Mouse (Mus musculus): ENCODE data around the gene Calhm1.
A peak's percentile ranks its signal among the peaks of the same experiment; 100 is the strongest.
"Not testable (repeated sequence)": the region's sequence is repeated elsewhere in the genome, so short reads cannot be mapped to it uniquely, and the experiment has no call there.

The Calhm1 gene

DNA sequence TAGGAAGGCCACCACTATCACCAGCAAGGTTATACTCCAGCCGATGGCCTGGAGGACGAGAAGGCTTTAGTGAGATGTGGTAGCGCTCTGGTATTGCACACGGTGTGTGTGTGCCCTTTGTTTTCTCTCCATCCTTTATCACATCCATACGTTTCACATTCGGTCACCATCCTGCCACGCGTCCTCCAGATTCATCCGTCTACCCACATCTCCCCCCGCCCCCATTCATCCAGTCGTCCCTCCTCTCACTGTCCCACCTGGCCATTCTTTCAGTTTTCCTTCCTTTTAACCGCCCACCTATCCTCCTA is 8.0 kb upstream of the Calhm1 start:
- DNase-seq (ENCODE audit: low spot score): peak; percentile 13

DNA sequence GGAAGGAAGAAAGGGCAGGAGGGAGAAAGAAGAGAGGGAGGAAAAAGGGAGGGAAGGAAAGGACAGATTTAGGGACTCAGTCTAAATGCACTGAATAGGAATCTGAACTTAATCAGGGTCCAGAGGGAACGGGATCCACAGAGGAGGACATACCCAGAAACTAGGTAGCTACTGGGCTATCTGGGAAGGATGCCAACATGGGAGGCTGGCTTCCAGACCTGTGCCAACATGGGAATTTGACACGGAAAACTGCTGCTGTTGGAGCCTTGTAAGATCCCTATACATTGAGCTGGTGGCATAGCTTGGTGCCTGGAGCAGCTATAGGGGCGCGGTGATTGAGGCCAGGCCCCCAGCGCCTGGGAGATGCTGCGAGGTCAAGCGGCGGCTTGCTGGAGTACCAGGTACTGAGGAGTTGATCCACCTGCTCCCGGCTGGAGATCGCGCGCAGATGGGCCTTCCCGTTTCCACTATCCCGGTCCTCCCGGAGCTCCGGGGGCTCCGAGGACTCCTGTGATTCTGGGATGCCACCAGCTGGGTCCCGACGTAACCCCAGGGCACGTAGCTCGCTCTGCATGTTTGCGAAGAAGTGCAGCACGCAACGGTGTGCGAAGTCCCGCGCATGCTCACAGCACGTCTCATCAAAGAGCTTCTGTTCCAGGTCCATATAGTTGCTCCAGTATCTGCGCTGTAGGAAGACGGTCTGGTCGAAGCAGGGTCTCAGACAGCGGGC is 7.4 kb upstream of the Calhm1 start:
- peak; percentile 15 for DNase-seq (ENCODE audit: low spot score)

DNA sequence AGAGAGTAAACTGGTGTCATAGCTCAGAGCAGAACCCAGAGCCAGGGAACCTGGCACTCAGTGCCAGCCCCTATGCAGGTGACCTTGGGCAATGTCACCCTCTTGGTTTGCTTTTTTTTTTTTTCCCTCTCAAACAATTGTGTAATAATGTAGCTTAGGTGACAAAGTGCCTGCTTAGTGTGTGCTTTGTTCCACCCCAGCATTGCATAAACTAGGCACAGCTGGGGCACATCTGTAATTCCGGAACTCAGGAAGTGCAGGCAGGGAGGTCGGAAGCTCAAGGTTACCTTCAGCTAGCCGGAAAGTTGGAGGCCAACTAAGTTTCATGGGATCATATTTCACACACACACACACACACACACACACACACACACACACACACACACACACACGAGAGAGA is 5.8 kb upstream of the Calhm1 start:
- no peak for DNase-seq (ENCODE audit: low spot score)

DNA sequence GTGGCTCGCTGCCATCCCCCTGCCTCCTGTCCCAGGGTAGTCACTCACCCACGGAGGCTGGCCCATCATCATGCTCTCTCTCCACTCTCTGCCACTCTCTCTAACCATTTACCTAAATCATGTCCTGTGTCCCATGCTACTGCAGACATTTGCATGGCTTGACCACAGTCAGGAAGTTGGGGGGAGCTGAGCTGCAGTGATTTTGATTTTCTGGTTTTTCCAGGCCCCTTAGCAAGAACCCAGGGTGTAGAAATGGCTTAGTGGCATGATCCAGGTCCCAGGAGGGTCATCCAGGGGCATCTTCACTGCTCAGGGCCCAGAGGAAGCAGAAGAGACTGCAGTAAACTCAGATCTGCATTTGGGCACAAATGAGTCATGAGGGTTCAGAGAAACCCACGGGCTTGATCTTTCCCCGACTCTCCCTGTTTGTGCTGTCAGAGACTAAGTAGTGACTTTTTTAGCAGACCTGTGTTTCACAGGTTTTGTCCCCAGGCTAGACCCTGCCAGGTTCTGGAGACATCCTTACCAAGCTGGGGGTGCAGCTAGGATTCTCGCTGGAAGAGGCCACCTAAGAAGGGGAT is 4.3 kb upstream of the Calhm1 start:
- DNase-seq (ENCODE audit: low spot score): no peak

DNA sequence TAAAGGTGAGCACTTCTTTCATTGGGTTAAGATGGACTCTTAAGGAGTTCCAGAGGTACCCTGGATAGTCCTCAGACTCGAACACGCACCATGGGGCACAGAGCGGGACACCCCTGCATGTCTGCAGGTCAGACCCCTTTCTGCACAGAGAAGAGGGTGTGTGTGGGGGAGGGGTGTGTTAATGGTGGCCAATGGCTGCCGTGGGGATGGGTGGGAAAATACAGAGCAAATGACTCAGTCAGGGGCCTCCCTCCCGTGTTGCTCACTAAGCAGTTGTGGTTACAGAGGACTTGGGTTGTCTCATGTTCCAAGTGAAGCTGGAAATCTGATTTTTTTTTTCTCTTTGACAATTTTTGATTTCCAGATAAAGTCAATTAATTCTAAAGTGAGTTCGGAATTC is 1.6 kb downstream of the Calhm1 start:
- no peak for DNase-seq (ENCODE audit: low spot score)

DNA sequence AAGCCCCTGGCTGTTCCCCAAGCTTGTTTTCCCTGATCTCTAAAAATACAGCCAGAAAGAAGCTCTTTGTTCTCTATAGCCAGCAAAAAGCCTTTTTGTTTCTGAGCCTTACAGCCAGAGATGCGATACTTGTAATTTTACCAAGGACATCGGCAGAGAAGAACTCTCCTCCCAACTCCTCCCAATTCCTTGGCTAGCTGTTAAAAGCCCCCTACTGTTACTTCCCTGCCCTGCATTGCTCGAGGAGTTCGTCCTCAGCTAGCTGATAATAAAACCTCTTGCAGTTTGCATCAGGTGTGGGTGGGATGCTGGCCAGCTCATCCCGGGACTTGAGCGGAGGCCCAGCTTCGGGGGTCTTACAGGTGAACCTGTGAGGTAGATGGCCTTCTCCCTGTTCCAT is 4.4 kb downstream of the Calhm1 start:
- not testable (repeated sequence) for DNase-seq (ENCODE audit: low spot score)

DNA sequence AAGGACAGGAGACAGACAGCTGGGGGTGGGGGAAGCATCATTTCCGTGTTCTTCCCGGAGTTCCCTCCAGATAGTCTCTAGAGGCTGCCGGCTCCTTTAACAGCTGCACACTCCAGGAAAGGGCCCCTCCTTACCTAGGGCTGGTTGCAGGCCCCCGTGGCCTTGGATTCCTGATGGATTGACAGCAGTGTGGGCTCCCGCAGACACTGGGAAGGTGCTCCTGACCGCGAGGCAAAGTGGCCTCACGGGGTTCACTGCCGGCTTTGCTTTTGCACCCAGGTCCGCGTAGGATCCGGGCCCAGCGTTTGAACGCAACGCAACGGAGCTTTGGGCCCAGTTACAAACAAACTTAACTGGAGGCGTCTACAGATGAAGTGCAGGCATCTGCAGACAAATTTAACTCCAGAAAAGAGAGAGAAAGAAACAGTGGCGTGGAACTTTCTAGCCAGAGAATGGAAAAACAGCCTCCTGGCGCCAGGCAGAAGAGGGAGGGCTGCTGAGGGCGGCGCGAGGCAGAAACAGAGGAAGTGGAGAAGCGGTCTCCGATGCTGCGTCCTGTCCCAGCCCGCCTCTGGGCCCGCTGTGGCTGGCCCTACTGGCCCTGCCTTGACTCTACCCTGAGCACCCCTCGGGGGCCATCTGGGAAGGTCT is 6.2 kb downstream of the Calhm1 start, which contains the start of gene Calhm2:
Gene Calhm2 (minus strand): TSS at position 524 of the 651 bp plus-strand sequence.
- DNase-seq (ENCODE audit: low spot score): peak; percentile 49

DNA sequence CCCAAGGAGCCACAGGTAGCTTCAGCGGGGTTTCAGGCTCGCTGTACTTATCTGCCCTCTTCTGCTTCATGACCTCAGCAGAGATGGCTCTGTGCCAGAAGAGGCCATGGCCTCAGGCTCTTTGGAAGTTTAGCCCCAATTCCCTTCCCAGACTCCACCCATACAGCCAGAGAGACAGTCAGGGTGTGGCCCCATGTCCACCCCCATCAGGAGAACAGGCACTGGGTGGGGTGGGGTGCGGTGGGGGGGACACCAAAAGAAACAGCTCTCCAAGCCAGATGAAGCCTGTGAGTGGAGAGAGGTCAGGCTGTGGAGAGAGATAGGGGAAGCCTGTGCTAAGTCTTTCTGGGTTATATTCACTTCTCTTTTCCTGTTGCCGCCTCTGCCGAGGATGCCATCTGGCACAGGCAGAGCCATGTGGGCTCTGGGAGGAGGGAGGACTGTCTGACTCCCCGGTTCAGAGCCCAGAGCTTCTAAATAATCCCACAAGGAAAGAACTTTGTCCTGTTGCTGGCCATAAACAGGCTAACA is 6.9 kb downstream of the Calhm1 start:
- peak; percentile 13 for DNase-seq (ENCODE audit: low spot score)

DNA sequence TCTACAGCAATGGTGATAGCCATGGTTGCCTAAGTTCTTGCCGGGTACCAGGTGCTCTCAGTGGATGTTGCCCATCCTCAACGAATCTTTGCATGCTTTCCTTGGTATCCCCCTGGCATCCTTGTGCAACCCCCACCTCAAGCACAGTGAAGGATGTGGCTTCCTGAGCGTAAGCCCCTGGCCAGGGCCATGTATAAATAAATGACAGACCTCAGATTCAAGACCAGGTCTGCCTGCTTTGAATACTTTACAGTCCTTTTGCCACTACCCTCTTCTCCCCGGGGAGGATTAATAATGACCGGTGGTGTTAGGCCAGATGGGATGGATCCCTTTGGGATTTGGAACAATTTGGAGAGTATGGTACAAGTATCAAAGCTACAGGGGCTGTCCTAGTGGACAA is 7.9 kb downstream of the Calhm1 start:
- no peak for DNase-seq (ENCODE audit: low spot score)

DNA sequence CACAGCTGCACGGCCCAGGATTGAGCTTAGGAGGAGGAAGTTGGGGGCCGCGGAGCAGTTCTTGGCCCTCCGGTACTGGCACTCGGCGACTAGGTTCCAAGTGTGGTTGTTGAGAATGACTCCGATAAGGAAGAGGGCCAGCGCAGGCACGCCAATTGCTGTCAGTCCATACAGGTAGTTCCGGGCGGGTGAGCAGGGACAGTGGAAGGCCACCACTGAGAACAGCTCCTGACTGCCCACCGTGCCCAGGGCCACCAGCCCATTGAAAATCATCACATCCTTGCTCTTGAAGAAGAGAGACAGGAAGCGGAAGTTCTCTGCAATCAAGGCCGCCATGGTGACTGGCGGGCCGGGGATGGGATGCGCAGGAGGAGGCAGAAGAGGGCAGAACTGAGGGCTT is 8.5 kb downstream of the Calhm1 start:
- DNase-seq (ENCODE audit: low spot score): no peak

DNA sequence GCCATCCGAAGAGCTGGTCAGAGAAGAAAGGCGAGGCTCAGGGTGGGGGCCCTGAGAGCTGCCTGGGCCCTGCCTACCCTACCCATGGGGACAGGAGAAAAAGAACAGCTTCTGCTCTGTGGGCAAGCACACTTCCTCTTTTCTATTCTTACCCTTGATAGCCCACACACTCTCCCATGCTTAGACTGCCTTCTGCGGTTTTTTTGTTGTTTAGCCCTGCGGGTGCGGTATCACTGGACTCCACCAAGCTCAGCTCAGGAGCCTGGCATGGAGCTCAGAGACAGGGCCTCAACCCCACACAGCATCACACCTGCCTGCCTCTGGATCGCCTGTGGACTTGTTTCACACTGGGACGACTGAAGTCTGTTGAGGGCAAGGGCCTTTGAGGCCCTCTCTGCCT is 10.9 kb downstream of the Calhm1 start:
- no peak for DNase-seq (ENCODE audit: low spot score)

DNA sequence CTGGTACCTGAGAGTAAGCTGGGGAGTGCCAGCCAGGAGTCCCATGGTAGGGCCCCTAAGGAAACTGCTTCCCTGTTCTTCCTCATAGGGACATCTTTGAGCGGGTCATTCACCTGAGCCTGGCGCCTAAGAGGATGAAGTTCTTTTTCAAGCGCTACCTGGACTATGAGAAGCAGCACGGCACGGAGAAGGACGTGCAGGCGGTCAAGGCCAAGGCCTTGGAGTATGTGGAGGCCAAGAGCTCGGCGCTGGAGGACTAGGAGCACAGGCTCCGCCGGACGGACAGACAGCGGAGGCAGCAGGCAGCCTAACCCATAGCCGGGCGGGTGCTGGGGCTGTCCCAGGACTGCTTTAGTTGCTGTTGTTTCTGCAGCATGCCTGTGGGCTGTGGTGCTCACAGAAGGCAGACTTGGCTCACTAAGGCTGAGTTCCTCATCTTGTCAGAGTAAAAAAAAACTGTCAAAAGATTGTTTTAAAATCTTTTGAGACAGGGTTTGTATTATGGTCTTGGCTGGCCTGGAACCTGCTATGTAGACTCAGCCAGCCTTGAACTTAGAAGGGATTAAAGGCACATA is 13.4 kb downstream of the Calhm1 start:
- no peak for DNase-seq (ENCODE audit: low spot score)

DNA sequence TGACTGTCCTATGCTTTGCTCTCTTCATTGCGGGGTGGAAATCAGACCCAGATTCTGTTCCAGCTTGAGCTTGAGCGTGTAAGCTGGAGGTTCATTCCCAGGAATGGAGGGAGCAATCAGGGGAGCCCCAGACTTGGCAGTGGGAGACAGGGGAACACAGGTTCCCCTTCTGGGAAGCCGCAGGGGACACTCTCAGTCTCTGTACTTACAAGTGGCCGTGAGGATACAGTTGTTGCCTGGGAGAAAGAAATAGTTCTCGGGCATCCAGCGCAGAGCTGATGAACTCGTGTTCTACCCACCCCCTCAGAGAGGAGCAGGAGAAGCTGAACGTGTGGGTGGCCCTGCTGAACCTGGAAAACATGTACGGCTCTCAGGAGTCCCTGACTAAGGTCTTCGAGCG is 15.2 kb downstream of the Calhm1 start:
- DNase-seq (ENCODE audit: low spot score): no peak

DNA sequence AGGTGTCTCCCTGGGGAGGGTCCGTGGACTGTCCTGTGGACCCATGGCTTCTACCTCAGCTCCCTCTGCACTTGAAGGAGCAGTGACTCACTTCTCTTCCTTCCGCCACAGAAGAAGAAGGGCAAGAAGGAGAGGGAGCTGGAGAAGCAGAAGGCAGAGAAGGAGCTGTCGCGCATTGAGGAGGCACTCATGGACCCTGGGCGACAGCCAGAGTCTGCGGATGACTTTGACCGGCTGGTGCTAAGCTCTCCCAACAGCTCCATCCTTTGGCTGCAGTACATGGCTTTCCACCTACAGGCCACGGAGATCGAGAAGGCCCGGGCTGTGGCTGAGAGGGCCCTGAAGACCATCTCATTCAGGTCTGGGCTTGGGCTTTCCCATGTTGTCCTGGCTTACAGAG is 15.9 kb downstream of the Calhm1 start:
- no peak for DNase-seq (ENCODE audit: low spot score)

DNA sequence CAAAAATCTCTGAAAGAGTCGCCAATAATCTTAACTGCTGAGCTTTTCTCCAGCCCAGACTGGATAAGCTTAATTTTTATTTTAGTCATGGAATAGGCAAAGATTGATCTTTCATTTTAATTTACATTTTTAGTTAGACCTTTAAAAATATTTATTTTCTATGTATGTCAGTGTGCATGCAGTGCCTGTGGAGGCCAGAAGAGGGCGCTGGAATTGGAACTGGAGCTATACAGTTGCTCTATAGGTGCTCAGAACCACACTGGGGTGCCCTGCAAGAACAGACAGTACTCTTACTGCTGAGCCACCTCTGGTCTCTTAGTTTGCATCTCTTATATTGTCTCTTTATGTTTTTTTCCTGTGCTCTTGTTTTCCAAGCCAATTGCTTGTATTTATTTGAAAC is 21.3 kb downstream of the Calhm1 start:
- DNase-seq (ENCODE audit: low spot score): peak; percentile 67

DNA sequence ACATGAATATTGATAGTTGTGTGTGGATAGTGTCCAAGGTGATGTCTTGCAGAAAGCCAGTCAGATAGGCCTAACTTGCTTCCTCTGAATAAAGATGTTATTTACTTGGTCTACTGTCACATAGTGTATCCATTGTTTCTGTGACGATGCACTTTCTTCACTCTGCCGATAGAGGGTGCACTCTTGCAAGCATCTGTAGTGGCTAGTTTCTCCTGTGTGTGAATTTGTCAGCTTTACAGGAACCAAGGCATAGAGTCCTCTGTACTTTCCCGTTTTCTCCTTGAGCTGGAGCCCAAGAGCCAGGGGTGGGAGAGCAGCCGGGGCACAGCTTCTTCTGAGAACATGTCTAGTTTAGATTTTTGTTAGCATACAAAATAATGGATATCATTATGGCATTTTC is 23.0 kb downstream of the Calhm1 start:
- DNase-seq (ENCODE audit: low spot score): peak; percentile 75

DNA sequence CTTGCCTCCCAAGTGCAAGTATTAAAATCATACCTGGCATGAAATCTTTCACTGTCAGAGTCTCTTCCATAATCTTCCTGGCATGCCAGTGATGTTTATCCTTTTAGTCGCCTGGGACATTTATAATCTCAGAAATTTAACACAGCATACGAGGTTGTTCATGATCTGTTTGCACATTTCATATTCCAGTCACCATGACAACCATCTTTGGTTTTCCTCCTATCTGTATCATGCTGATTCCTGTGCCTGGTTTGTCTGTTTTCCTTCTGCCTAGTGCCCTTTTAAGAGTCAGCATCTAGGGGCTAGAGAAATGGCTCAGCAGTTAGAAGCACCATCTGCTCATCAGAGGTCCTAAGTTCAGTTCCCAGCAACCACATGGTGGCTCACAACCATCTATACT is 25.4 kb downstream of the Calhm1 start:
- DNase-seq (ENCODE audit: low spot score): no peak

DNA sequence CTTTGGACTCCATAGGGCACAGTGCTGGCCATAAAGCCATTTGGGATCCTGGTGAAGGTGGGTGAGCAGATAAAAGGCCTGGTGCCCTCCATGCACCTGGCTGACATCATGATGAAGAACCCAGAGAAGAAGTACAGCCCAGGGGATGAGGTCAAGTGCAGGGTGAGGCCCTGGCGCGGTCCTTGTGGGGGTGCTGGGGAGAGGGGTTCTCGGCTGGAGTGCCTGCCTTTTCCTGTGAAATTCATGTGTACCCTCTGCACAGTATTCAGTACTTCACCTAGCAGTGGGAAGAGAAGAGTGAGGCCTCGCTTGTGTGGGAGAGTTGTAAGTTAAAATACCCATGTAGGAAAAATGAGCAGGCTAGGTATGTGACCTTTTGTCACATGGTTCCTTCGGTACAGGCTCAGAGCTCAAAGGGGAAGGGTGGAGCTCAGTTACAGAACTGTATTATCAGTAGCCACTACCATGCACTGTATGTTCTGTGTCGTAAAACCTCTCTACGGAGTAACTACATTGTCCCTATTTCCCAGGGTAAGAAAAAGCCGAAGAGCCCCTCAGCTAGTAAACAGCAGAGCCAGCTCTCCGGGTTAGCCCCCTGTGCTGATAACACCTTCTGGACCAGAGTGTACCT is 39.3 kb downstream of the Calhm1 start:
- no peak for DNase-seq (ENCODE audit: low spot score)

DNA sequence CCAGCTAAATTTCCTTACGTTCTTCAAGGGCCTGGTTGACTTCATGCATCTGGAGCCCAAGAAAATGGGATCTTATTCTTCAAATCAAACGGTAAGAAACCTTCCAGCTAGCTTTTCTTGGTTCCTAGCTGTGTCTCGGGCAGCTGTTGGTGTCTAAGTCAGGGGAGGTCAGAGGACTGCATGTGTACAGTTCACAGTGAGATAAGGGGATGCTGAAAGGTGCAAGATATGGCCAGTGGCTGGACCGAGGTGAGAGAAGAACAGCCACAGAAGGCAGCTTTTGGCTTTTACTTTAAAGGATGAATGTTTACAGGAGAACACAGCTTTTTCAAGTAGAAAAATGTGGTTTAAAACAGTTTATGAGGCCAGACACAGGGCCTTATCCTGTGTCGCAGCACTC is 43.0 kb downstream of the Calhm1 start:
- DNase-seq (ENCODE audit: low spot score): no peak

All from embryo, embryonic 10.5 days (tissue).